Mouse (Mus musculus) CH12.LX (cell line): ENCODE measurements around the gene Zg16.

Experiments used
- CTCF ChIP-seq, 2 experiments: IDR thresholded peaks in 1 of 2; conservative IDR thresholded peaks in 1 of 2; 2 replicates each; pipeline ENCODE4 v1.5.1; 2011 to 2012; ENCODE audit warnings: low read depth in 2 of 2, low read length in 2 of 2, improper control_type of control experiment in 1 of 2, inconsistent platforms in 1 of 2, mild to moderate bottlenecking in 1 of 2, moderate library complexity in 1 of 2
- HCFC1 ChIP-seq: IDR thresholded peaks from 2 replicates; pipeline ENCODE4 v1.6.1; 2012; ENCODE audit warnings: low read depth, mild to moderate bottlenecking, inconsistent platforms, low read length, improper control_type of control experiment
- MXI1 ChIP-seq: IDR thresholded peaks from 2 replicates; pipeline ENCODE4 v1.6.1; 2011; ENCODE audit warnings: mild to moderate bottlenecking, low read depth, low read length, improper control_type of control experiment
- NELFE ChIP-seq: IDR thresholded peaks from 2 replicates; pipeline ENCODE4 v1.6.1; 2011; ENCODE audit warnings: low read depth, low read length, improper control_type of control experiment
- POLR2A ChIP-seq: IDR thresholded peaks from 2 replicates; pipeline ENCODE4 v1.6.1; 2011; ENCODE audit warnings: low read depth, mild to moderate bottlenecking, improper control_type of control experiment, low read length
- USF2 ChIP-seq: conservative IDR thresholded peaks from 2 replicates; pipeline ENCODE4 v1.6.1; 2011; ENCODE audit warnings: low read depth, low read length, improper control_type of control experiment

DNA sequence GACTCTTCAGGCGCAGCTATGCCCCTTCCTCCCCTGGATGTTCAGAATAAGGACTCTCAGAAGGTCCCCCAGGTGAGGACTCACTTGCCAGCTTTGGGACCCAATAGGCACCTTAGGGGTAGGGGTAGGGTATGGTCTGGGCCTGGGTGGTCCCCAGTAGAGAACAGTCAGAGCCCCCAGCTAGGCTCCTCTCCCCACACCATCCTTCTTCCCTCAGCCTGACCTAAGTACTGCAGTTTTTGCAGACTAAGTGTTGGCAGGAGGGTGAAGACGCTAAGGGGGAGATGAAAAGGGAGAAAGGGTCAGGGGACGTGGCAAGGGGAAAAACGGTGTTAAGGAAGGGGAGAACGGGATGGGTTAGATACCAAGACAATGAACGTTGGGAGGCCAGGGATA lies 69.2 kb downstream of the Zg16 start:
- no peak for TF ChIP-seq NELFE
- TF ChIP-seq CTCF (conservative IDR thresholded peaks at IDR 0.05 in 1 of 2, IDR thresholded peaks at IDR 0.05 in 1 of 2; ENCODE audit: low read depth in 2 of 2, low read length in 2 of 2): no peak
- TF ChIP-seq POLR2A: no peak
- TF ChIP-seq HCFC1: no peak
- no peak for TF ChIP-seq MXI1
- no peak for TF ChIP-seq USF2
